Mouse (Mus musculus): ENCODE data around the gene Clk2. TPM values are rescaled to one million over a fixed set of nuclear protein-coding genes. Genes with fewer than 3 reads are reported as not detected.
"Not testable (repeated sequence)": the region's sequence is repeated elsewhere in the genome, so short reads cannot be mapped to it uniquely, and the experiment has no call there.

The Clk2 gene
- polyA plus RNA-seq, 2 experiments from 2014 or later = 12.4 to 18.5 TPM

DNA sequence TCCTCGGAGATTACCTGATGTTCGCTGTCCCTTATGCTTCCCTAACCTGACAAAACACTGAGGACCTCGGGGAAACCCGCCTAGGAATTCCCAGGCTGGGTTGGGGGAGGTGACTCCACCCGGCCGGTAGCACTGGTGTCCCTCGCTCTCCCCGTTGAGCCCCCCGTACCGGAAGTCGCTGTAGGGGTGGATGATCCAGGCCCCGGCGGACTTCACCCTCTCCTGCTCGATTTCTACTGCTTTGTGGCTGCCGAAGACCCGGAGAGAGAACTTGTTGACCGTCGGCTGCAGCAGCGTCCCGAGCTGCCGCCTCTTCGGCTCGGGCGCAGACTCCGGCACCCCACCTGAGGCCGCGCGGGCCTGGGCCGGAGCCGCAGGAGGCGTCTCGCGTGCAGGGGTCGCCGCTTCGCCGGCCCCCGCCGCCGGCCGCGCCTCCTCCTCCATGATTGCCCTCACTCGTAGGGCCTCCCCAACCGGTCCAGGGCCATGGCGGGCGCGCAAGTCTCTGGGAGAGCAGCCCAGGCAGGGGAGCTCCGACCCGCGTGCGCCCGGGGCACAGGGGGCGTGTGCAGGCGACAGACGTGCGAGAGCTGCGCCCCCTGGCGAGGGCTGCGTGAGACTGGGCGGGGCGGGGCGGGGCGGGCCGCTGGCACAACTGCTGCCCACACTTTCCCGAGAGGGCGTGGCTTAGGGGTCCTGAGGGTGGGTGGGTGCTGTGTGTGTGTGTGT lies 4.8 kb upstream of the Clk2 start, which contains the start of gene Hcn3:
Gene Hcn3, minus strand, starts transcription at position 581 of the 729 bp plus-strand sequence.
- peak; percentile 35 for ATAC-seq

DNA sequence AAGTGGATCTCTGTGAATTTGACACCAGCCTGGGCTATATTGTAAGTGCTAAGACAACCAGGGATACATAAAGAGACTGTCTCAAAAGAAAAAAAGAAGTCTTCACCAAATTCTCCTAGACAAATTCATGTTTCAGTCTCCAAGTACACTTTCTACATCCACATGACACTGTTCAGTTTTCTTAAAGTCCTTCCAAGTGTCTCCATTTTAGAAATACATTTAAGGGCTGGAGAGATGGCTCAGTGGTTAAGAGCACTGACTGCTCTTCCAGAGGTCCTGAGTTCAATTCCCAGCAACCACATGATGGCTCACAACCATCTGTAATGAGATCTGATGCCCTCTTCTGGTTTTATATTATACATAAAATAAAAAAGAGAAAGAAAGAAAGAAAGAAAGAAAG lies 3.4 kb upstream of the Clk2 start:
- not testable (repeated sequence) for ATAC-seq

DNA sequence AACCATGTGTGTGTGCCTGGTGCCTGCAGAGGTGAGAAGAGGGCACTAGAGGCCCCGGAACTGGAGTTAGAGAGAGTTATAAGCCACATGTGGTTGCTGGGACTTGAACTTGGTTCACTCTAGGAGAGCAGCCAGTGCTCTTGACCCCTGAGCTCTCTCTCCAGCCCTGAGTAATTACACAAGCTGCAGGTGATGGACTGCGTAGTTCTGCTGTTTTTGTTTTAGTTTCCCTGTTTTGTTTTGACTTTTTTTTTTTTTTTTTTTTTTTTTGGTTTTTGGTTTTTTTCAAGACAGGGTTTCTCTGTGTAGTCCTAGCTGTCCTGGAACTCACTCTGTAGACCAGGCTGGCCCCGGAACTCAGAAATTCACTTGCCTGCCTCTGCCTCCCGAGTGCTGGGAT lies 2.8 kb upstream of the Clk2 start:
- no peak for ATAC-seq

DNA sequence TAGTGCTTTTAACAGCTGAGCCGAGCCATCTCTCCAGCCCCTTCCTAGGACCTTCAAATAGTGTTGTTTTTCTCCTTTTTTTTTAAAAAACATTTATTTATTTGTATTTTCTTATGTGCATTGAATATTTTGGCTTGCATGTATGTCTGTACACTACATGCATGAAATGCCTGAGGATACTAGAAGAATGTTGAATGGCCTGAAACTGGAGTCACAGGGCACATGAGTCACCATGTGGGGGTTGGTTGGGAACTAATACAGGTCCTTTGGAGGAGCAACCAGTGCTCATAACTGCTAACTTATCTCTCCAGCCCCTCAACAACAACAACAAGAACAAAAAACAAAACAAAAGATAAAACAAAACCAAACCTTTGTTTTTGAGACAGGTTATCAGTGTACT lies 1.5 kb upstream of the Clk2 start:
- ATAC-seq = no peak

DNA sequence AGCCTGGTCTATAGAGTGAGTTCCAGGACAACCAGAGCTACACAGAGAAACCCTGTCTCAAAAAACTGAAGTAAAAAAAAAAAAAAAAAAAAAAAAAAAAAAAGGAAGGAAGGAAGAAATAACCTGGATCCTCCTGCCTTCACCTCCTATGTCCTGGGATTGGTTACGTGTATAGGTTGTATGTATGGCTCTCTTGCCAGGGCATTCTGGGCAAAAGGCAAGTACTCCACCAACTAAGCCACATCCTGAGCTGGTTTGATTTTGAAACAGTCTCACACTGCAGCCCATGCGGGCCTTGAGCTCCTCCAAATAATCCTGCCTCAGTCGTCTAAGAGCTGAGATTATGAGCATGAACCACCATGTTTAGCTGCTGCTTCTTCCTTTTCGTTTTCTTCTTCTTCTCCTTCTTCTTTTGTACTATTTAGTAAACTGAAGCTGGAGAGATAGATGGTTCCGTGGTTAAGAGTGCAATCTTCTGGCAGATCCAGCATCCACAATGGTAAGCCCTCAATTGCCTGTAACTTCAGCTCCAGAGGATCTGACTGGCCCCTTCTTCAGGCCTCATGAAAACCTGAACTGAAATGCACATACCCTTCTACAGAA lies 851 bp upstream of the Clk2 start:
- no peak for ATAC-seq

DNA sequence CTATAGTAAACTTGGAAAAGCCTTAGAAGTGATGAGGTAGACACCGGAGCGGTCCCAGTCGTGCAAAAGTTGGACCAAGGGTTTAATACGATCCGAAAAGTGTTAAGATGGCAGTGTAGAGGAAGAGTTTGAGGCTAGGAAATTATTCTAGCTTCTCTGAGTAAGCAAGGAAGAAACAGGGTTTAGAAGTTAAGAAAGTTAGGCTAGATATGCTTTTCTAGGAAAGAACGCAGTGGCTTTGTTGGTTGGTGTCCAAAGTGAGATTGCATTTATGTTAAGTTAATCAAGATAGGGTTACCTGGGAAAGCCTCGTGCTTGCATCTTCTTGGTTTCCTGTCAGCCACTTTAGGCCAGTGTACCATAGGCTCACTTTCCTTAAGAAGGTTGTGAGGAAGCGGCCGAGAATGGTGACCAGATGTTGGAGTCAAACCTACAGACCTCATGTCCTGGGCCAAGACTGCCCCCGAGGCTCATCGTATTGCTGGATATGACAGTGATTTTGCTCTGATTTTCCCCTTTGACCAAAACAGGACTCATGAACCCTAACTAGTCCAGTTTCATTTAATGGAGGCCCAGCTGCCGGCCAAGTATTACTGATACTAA lies 774 bp downstream of the Clk2 start:
- no peak for ATAC-seq

DNA sequence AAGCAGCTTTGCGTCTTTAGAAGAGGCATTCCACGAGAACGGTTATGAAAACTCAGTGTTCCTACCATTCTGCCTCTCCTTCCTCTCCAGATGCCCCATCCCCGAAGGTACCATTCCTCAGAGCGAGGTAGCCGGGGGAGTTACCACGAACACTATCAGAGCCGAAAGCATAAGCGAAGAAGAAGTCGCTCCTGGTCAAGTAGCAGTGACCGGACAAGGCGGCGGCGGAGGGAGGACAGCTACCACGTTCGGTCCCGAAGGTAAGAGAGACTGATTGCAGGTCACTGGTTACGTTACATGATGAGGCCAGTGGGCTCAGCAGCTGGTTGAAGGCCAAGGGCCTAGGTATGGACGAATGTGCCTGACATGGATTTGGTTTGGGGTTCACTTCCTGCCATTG lies 2.4 kb downstream of the Clk2 start:
- no peak for ATAC-seq

DNA sequence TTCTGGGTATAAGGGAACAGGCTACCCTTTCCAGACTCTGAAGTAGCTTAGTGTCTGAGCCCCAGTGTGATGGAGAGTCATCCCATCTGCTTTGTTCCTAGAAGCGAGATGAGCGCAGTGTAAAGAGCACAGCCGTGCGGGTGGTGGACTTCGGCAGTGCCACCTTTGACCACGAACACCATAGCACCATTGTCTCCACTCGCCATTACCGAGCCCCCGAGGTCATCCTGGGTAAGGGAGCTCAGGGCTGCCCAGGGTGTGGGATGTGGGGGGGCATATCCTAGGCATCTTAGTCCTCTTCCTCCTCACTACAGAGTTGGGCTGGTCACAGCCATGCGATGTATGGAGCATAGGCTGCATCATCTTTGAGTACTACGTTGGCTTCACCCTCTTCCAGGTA lies 10.2 kb downstream of the Clk2 start:
- no peak for ATAC-seq

DNA sequence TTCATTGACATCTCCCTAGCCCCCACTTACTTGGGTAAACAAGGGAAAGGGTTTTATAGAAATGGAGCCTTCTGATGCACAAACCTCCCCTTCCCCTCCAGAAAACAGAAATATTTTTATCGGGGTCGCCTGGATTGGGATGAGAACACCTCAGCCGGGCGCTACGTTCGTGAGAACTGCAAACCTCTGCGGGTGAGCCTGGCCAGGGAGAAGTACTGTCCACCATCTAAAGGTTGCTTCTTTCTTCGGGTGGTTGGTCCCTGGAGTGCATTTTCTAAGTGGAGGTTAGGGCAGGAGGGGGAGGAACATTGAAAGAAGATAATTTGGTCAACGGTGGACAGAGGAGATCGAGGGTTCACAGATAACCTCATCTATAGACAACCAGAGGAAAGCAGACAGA lies 10.9 kb downstream of the Clk2 start:
- ATAC-seq = no peak

DNA sequence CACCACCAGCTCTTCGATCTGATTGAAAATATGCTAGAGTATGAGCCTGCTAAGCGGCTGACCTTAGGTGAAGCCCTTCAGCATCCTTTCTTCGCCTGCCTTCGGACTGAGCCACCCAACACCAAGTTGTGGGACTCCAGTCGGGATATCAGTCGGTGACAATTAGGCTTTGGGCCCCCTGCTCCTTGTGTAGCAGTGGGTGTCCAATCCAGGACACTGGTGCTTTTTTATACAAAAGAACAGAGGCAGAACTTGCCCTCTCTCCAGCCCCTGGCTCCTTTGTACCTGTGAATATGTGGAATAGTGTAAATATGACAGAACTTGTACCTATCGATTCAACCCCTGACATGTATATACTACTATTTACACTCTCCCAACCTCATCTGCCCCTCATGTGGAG lies 11.8 kb downstream of the Clk2 start:
- ATAC-seq = no peak

DNA sequence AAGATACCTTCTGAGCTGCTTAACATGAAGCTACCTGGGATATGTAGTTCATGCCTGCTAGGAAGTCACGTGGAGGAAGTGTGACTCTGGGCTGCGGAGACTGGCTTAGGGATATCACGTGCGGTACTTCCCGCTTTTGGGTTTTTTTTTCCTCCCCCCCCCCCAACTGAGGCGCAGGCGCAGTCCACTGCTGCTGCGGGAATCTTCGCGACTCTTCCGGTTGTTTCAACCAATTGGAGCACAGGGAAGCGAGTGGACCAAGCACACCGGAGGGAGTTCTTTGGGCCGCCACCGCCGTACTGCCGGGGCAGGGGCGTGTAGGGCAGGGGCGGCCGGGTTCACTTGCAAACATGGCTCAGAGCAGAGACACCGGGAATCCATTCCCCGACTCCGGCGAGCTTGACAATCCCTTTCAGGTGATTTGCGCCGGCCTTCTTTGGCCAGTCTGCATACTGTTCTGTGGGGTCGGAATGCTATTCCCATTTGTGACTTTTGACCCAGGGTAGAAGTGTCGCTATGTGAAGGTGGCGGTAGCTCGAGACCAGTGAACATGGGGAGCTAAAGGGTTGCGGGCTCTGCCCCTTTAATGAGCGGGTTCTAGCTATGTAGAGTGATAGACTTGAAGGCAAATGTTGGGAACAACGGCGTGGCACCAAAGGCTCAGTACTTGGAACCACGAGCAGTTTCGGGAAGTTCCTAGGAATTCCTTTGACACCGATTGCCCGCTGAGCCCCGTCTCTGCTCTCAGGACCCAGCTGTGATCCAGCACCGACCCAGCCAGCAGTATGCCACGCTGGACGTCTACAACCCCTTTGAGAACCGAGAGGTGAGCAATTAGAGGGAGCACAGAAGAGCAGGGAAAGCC lies 12.9 kb downstream of the Clk2 start, which contains the start of gene Scamp3:
Gene Scamp3, plus strand, starts transcription at position 232 of the 865 bp plus-strand sequence.
- ATAC-seq = peak; percentile 97

DNA sequence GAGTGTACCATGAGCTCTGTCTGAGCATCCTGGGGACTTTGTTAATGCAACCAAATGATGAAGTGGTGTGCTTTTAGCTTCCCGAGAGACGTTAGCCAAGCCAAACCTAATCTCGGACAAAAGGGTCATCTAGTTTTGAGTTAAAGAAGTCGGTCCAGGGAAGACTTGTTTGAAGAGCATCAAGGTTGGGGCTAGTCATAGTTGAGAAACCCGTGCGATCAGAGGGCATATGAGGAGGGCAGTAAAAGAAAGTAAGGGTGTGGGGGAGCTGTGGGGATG lies 13.5 kb downstream of the Clk2 start:
- no peak for ATAC-seq

DNA sequence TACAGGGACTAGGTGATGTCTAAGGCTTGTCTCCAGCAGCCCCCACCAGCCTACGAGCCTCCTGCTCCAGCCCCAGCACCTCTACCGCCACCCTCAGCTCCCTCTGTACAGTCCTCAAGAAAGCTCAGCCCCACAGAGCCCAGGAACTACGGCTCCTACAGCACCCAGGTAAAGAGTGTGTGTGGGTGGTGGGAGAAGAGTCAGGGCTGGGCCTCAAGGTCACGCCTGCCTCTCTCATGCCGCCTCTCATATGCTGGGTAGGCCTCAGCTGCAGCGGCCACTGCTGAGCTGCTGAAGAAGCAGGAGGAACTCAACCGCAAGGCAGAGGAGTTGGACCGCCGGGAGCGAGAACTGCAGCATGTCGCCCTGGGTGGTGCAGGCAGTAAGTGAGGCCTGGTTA lies 14.5 kb downstream of the Clk2 start:
- no peak for ATAC-seq

DNA sequence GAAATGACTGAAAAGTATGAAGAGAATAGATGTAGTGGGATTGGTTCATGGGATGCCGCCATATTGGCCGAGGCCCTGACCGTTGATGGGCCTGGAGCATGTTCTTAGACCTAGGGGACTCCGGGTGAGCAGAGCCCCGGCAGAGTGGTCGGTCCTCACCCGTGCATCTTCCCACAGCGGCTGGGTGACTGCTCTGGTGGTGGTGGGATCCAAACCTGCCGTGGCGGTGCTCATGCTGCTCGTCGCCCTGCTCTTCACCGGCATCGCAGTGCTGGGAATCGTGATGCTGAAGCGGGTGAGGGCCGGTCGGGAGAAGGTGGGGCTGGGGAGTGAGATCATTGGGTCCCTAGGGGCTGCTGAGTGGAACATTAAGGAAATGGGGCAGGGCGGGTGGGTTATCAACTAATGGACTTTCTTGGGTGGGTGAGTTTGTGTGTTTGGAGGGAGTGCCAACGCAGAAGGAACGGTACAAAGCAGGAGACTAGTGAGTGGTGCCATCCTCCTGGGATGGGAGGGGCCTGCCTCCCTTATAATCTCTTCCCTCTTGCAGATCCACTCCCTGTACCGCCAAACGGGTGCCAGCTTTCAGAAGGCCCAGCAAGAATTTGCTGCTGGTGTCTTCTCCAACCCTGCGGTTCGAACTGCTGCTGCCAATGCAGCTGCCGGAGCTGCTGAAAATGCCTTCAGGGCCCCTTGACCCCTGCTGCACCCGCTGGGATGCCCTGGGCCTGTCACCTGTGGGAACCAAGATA lies 17.3 kb downstream of the Clk2 start:
- no peak for ATAC-seq

DNA sequence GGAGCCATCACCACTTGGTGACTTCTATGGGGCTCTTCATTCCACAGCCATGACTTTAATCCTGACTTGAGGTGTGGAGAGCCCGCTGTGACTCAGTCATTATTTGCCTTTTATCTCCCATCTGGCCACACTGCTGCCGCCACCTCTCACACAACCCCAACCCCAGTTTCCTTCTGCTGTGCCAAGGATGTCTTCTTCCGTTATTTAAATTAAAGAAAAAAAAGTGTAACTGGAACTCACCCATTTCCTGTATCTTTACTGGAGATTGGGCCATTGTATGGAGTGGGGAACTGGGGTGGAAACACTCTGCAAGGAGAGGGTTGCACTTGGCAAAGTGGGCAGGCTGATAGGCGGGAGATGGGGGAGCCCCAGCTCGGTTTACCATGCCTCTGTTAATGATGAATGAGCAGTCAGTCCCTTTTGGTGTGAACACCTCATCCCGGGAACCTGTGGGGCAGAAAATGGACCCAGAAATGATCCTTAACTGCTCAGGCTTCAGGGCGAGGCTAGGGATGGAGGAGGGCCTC lies 18.0 kb downstream of the Clk2 start:
- ATAC-seq = peak; percentile 17

DNA sequence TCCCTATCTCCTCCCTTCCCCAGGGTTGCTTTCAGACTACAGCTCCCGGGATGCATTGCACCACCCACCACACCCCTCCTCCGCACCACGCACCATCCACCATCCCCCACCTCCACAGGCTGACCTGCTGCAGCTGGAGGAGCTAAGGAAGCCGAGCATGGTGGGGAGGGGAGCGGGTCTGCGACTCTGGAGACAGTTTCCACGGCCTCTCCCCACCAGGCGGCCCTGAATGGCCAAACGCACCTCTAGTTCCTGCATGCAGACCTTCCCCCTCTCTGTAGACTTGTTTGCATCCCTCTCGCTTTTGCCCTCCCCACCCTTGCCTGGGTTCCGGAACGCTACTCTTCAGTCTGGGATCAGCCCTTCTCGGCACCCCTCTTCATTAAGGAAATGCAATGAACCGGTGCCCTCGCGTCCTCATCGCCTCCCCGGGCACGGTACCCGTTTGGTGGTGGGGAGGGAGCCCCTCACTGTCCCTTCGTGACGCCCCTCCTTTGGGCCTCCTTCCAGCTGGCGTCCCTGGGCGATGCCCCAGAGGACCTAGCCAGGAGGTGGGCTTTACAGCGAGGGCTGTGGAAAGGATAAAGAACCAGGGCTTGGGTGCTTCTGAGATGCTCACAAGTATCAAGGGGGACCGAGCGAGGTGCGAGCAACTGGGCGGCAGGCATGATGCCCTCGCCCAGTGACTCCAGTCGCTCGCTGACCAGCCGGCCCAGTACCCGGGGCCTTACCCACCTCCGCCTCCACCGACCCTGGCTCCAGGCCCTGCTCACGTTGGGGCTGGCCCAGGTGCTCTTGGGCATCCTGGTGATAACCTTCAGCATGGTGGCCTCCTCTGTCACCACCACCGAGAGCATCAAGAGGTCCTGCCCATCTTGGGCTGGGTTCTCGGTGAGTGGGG lies 18.7 kb downstream of the Clk2 start, which contains the start of gene Fam189b:
Gene Fam189b, plus strand, starts transcription at position 86 of the 901 bp plus-strand sequence.
- ATAC-seq = peak; percentile 67

DNA sequence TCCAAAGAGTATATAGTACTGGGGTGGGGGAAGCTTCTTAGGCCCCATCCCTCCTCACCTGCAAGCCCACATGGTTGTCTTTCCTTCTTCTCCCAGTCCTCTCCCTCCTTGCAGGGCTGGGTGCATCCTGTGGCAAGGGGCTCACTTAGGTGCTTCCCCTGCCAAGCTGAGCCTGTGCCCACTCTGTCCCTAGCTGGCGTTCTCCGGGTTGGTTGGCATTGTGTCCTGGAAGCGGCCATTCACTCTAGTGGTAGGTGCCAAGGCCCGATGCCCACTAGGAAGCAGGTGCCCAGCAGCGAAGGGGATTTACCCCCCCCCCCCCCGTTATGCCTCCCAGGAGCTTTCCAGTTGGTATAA lies 19.3 kb downstream of the Clk2 start:
- ATAC-seq = no peak

DNA sequence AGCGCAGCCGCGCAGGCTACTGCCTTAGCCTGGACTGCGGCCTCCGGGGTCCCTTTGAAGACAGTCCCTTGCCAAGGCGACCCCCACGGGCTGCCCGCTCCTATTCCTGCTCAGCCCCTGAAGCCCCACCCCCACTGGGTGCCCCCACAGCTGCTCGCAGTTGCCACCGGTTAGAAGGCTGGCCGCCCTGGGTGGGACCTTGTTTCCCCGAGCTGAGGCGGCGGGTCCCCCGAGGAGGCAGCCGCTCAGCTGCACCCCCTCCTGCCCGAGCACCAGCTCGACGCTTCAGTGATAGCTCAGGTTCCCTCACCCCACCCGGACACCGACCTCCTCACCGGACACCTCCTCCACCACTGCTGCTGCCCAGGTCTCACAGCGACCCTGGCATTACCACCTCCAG lies 22.6 kb downstream of the Clk2 start:
- ATAC-seq = no peak

DNA sequence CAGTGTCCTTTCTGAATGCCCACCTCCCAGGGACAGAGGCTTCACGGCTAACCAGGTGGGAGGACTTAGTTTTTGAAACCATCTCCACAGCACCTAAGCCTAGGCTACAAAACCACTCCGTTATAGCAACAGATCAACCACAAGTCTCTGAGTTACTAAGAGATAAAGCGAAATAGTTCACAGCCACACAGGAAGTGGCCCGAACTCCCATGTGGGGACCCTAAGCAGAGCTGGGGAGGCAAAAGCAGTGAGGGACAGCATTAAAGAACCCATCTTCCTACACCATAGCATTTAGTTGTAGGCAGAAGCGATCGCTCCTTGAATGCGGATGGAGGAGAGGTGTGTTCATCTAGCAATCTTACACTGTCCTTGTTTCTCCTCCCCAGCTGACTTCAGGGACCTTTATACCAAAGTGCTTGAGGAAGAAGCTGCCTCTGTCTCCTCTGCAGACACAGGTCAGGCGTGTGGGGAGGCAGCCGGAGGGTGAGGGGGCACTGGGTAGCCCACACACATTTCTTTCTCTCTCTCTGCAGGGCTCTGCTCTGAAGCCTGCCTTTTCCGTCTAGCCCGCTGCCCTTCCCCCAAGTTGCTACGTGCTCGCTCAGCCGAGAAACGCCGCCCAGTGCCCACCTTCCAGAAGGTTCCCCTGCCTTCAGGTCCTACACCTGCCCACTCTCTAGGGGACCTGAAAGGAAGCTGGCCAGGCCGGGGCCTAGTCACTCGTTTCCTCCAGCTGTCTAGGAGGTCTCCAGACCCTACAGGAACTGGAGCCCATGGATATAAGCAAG lies 23.3 kb downstream of the Clk2 start:
- ATAC-seq = peak; percentile 48

DNA sequence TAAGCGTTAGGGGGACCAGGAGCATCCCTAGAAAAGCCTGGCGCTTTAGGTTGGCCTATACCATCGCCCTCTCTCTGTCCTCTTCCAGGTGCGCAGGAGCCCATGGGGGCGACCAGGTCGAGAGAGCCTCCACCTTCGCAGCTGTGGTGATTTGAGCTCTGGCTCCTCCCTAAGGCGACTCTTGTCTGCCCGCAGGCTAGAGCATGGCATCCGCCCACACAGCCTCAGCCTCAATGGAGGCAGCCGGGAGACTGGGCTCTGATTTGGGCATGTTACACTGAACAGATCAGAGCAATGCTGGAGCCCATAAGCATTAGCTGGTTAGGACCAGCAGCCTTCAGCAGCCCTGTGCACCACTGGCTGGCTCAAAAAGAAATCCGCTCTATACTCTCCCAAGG lies 23.9 kb downstream of the Clk2 start:
- peak; percentile 42 for ATAC-seq

Measured in activated CD4-positive, CD25-positive, alpha-beta regulatory T cell, adult 4 months (primary cell).